Mouse (Mus musculus): ENCODE data around the gene Cdk14. TPM values are rescaled to one million over a fixed set of nuclear protein-coding genes. Genes with fewer than 3 reads are reported as not detected.

The Cdk14 gene
- polyA plus RNA-seq, 1 experiment from 2014 or later: 35.8 TPM

DNA sequence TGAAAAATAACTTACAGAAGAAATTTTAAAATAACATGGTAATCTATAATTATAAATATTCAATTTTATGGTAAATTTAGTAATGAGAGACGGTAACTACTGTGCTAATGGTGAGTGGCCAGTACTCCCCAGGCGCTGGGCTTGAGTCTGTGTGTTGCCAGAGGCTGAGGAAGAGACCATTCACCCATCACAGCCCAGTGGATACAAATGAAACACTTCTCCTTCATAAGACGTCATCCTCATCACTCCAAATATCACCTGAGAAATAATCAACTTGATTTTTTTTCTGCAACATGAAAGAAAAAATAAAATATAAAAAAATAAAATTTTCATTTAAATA, 153.4 kb downstream of the Cdk14 start:
- H3K4me1 ChIP-seq (replicated peaks): peaks cover 28% of the 10 kb centered on the region
- peak; percentile 64; the same call in 1 of the 2 replicates for ATAC-seq (ENCODE audit: low FRiP score)
- no peaks in the 10 kb centered on the region for H3K9me3 ChIP-seq
- H3K36me3 ChIP-seq: no peaks in the 10 kb centered on the region
- H3K4me2 ChIP-seq: no peak overlapping the region
- WGBS: 68% methylated on average over 3 of the region's 3 CpGs
- no peaks in the 10 kb centered on the region for H3K27me3 ChIP-seq
- H3K9ac ChIP-seq: no peak overlapping the region
- H3K27ac ChIP-seq: no peak overlapping the region
- H3K4me3 ChIP-seq: no peak overlapping the region

GRCm38 (mm10) chr5:5265861-5266786, 154.0 kb downstream of the Cdk14 start:
- Histone ChIP-seq H3K27ac (peak overlapping the region; percentile 80), H3K36me3 (no peaks in the 10 kb centered on the region), H3K9me3 (no peaks in the 10 kb centered on the region), H3K4me1 (replicated peaks) (peaks cover 35% of the 10 kb centered on the region), H3K9ac (peak overlapping the region; percentile 55), H3K27me3 (no peaks in the 10 kb centered on the region), H3K4me3 (peak overlapping the region; percentile 32), H3K4me2 (peak overlapping the region; percentile 52)
- 14% methylated on average over 10 of the region's 10 CpGs for WGBS
- ATAC-seq (ENCODE audit: low FRiP score): peak; percentile 76

- Histone ChIP-seq H3K4me1 (replicated peaks) (peaks cover 38% of the 10 kb centered on the region), H3K27ac (peak overlapping the region; percentile 80), H3K4me3 (peak overlapping the region; percentile 32), H3K9ac (peak overlapping the region; percentile 55), H3K9me3 (no peaks in the 10 kb centered on the region), H3K27me3 (no peaks in the 10 kb centered on the region), H3K4me2 (peak overlapping the region; percentile 52), H3K36me3 (no peaks in the 10 kb centered on the region)
- WGBS: 14% methylated on average over 8 of the region's 8 CpGs
- peak; percentile 57 for ATAC-seq (ENCODE audit: low FRiP score)
These were observed 154.7 kb downstream of the Cdk14 start for GRCm38 (mm10) chr5:5265401-5265841.

DNA sequence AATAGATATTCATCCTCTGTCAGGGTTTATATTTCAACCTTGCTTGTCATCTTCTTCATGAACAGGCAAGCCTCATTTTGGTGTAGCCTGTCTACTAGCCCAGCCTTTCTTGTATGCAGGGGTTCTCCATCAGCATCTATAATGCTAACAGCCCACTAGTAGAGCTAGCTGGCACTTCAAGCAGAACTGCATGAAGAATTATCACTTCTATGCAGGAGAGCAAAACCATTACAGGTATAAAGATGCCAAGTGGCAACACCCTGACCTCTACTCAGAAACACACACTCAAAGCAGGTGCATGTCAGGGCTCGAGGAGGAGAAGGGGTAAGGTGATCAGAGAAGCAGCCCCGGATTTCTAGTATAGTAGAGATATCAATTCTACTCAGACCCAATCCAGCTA, 155.4 kb downstream of the Cdk14 start:
- no peaks in the 10 kb centered on the region for H3K9me3 ChIP-seq
- H3K4me3 ChIP-seq: peak overlapping the region; percentile 32
- peak overlapping the region; percentile 55 for H3K9ac ChIP-seq
- peak overlapping the region; percentile 52 for H3K4me2 ChIP-seq
- no peaks in the 10 kb centered on the region for H3K36me3 ChIP-seq
- H3K27ac ChIP-seq: peak overlapping the region; percentile 80
- no peaks in the 10 kb centered on the region for H3K27me3 ChIP-seq
- WGBS: 58% methylated on average over 2 of the region's 2 CpGs
- peaks cover 38% of the 10 kb centered on the region for H3K4me1 ChIP-seq (replicated peaks)
- ATAC-seq (ENCODE audit: low FRiP score): no peak

DNA sequence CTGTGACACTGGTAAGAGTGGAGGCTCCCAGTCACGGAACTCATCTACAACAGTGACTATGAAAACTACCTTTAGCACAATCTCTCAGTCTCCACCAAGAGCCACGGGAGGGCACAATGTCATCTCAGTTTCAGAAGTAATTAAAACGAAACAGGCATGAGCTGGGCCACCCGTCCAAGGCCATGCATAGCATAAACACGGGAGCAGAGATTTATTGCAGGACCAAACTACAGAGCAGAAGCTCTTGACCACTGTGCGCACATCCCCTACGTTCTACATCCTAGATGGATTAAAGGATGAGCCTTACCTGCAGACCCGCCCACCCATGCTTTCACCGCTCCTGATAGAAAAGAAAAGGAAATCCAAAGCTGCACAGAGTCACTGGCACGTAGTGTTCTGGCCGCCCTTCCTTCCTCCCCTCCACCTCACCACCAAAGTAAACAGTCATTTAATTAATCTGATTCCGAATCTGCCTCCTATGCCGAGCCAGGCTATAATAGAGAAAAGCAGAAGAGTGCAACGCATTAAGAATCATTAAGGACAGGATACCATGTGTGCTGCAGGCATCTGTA, 158.3 kb downstream of the Cdk14 start:
- WGBS: 69% methylated on average over 14 of the region's 14 CpGs
- Histone ChIP-seq H3K4me2 (peak overlapping the region; percentile 15; the same call in 1 of the 2 replicates), H3K4me3 (no peak overlapping the region), H3K27me3 (no peaks in the 10 kb centered on the region), H3K4me1 (replicated peaks) (peaks cover 38% of the 10 kb centered on the region), H3K27ac (no peak overlapping the region), H3K36me3 (no peaks in the 10 kb centered on the region), H3K9me3 (no peaks in the 10 kb centered on the region), H3K9ac (0 out of 2 replicates have a peak overlapping the region, but pooled peaks have one; percentile 3)
- ATAC-seq (ENCODE audit: low FRiP score): no peak

DNA sequence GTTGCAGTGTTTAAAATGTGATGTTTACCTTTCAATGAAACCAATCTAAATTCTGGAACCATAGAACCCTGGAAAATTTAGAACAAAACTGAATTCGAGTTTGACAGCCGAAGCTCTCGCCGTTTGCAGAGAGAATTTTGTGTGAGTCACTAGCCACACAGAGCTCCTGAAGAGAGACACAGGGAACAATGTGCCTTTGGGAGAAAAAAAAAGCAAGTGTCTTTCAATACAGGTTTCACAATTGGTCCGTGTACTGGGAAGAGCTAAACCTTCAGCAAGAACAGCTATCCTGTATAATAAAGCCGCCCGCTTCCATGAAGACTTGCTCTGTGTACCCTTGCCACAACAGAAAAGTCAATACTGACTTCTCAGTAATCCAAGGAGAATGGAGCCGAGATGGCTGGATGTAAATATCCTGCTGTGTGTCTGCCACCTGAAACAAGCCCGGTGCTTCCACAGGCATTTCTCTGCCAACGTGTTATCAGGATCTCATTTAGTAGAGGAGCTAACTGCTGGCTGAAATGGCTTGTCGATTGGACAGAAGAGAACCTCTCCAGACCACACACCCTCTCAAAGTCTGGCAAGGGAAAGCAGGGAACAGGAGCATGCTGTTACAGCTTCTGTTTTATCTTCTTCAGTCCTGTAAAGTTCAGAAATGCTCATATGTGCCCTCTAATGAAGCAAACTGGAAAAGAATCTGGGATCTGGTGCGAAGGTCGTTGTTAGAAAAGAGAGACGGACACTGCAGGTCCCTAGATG, 159.0 kb downstream of the Cdk14 start:
- peak overlapping the region; percentile 15; the same call in 1 of the 2 replicates for H3K4me2 ChIP-seq
- H3K27ac ChIP-seq: peak overlapping the region; percentile 26; the same call in 1 of the 2 replicates
- H3K36me3 ChIP-seq: no peaks in the 10 kb centered on the region
- H3K4me3 ChIP-seq: no peak overlapping the region
- no peak for ATAC-seq (ENCODE audit: low FRiP score)
- WGBS: 58% methylated on average over 14 of the region's 14 CpGs
- peaks cover 32% of the 10 kb centered on the region for H3K4me1 ChIP-seq (replicated peaks)
- H3K9ac ChIP-seq: 0 out of 2 replicates have a peak overlapping the region, but pooled peaks have one; percentile 3
- no peaks in the 10 kb centered on the region for H3K9me3 ChIP-seq
- no peaks in the 10 kb centered on the region for H3K27me3 ChIP-seq

DNA sequence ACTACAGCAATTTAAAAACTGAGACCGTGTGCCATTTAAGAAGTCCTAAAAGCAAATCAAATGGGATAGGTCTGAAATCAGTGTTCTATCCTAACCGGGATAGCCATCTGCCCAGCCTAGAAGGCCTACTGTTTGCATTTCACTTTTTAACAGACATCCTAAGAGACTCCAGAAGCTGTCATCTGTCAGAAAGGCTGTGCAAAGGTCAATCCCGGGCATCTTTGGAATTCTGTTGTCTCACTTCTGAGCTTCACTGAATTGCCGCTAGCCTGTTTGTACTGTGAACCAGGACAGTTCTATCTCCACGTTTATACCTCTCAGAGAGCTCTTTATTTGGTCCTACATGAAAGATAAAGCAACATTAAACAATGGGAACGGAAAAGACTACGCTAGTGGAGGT, 159.8 kb downstream of the Cdk14 start:
- no peaks in the 10 kb centered on the region for H3K27me3 ChIP-seq
- peaks cover 24% of the 10 kb centered on the region for H3K4me1 ChIP-seq (replicated peaks)
- H3K36me3 ChIP-seq: no peaks in the 10 kb centered on the region
- no peak overlapping the region for H3K4me3 ChIP-seq
- H3K9ac ChIP-seq: no peak overlapping the region
- H3K9me3 ChIP-seq: no peaks in the 10 kb centered on the region
- no peak overlapping the region for H3K27ac ChIP-seq
- WGBS: 60% methylated on average over 7 of the region's 7 CpGs
- no peak for ATAC-seq (ENCODE audit: low FRiP score)
- H3K4me2 ChIP-seq: no peak overlapping the region

- no peak for ATAC-seq (ENCODE audit: low FRiP score)
- WGBS: 88% methylated on average over 6 of the region's 6 CpGs
- no peak overlapping the region for H3K4me3 ChIP-seq
These were observed 165.7 kb downstream of the Cdk14 start for GRCm38 (mm10) chr5:5254391-5254790.

GRCm38 (mm10) chr5:5253177-5253576, 166.9 kb downstream of the Cdk14 start:
- WGBS: 91% methylated on average over 3 of the region's 3 CpGs
- Histone ChIP-seq H3K4me1 (replicated peaks) (no peaks in the 10 kb centered on the region), H3K27me3 (no peaks in the 10 kb centered on the region), H3K4me2 (no peak overlapping the region), H3K27ac (no peak overlapping the region), H3K9me3 (no peaks in the 10 kb centered on the region), H3K4me3 (no peak overlapping the region), H3K36me3 (peaks cover 3% of the 10 kb centered on the region; the same call in 1 of the 2 replicates), H3K9ac (no peak overlapping the region)
- no peak for ATAC-seq (ENCODE audit: low FRiP score)

More at GRCm38 (mm10) chr5:5254391-5254790, 165.7 kb downstream of the Cdk14 start:
- H3K36me3 ChIP-seq: no peaks in the 10 kb centered on the region
- H3K9ac ChIP-seq: no peak overlapping the region
- H3K9me3 ChIP-seq: no peaks in the 10 kb centered on the region
- no peak overlapping the region for H3K27ac ChIP-seq
- H3K4me2 ChIP-seq: no peak overlapping the region
- H3K27me3 ChIP-seq: no peaks in the 10 kb centered on the region
- no peaks in the 10 kb centered on the region for H3K4me1 ChIP-seq (replicated peaks)

DNA sequence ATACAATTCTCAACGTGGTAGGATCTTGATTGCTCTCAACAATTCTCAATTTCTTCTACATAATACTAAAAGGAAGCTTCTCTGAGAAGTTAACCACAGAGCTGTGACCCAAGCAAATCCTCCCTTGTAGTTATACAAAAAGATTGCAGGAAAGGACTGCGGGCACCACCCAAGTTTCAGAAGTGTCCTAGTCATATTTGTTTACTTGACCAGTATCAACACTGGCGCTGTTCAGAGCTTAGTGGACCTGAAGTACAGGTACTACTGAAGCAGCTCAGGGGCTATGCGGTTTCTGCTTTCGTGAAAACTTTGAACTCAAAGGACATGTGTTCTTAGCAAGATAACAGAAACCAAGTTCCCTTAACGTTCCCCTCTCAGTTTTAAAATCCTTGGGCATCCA, 172.4 kb downstream of the Cdk14 start:
- WGBS: 95% methylated on average over 6 of the region's 6 CpGs
- H3K4me2 ChIP-seq: no peak overlapping the region
- H3K4me3 ChIP-seq: no peak overlapping the region
- no peak for ATAC-seq (ENCODE audit: low FRiP score)
- H3K27ac ChIP-seq: no peak overlapping the region
- H3K36me3 ChIP-seq: peaks cover 3% of the 10 kb centered on the region; the same call in 1 of the 2 replicates
- H3K4me1 ChIP-seq (replicated peaks): peaks cover 9% of the 10 kb centered on the region
- no peaks in the 10 kb centered on the region for H3K27me3 ChIP-seq
- H3K9me3 ChIP-seq: no peaks in the 10 kb centered on the region
- H3K9ac ChIP-seq: no peak overlapping the region

DNA sequence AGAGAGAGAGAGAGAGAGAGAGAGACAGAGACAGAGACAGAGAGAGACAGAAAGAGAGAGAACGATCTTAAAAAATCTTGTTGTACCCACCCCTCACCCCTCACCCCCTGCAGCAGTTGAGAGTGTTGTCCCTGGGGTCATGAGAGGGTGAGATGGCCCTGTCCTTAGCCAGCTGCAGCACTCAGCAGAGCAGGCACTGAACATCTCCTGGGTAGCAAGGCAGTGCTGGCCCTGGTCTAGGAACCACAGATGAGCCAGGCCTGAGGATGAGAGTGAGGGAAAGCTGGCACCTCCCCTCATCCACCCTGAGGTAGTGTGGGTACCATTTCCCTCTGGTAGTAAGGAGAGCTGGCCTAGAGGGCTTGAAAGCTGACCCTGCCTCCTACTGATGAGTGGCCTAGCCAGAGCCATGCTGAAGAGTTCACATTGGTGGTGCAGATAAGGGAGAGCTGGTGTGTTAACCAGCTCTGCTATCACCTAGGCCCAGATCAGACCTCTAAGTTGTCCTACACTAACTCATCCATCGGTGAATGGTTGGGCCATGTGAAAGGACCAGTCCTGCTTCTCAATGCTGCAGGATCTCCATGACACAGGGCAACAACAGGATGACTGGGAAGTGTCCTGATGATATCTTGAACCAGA, 173.5 kb downstream of the Cdk14 start:
- whole genome bisulfite sequencing: 98% methylated on average over 2 of the region's 2 CpGs
- H3K4me3 ChIP-seq: no peak overlapping the region
- no peak overlapping the region for H3K9ac ChIP-seq
- no peak overlapping the region for H3K27ac ChIP-seq
- ATAC-seq (ENCODE audit: low FRiP score): 0 out of 2 replicates have a peak, but pooled peaks have one; percentile 17
- peaks cover 3% of the 10 kb centered on the region; the same call in 1 of the 2 replicates for H3K36me3 ChIP-seq
- H3K4me1 ChIP-seq (replicated peaks): peaks cover 12% of the 10 kb centered on the region
- no peak overlapping the region for H3K4me2 ChIP-seq
- no peaks in the 10 kb centered on the region for H3K27me3 ChIP-seq
- no peaks in the 10 kb centered on the region for H3K9me3 ChIP-seq

Measured in hindbrain, embryonic 13.5 days (tissue).